Mouse (Mus musculus) splenic B cell, adult 2 months (primary cell): Measurements from ENCODE around the gene Il9r.
A peak's percentile ranks its signal among the peaks of the same experiment; 100 is the strongest.

Experiments
- DNase-seq: peaks from one replicate; pipeline ENCODE4 v3.0.0-alpha.2; 2011; ENCODE audit warnings: low read depth, low spot score
- H3K27me3 ChIP-seq: 2 replicates; pipeline ENCODE4 v1.6.1; 2012; ENCODE audit warnings: mild to moderate bottlenecking, low read length, moderate library complexity, mixed read lengths; ENCODE audit not compliant: control insufficient read depth, poor library complexity, insufficient read depth, severe bottlenecking
- H3K36me3 ChIP-seq: 2 replicates; pipeline ENCODE4 v1.6.1; 2012; ENCODE audit warnings: mild to moderate bottlenecking, low read length, moderate library complexity, mixed read lengths; ENCODE audit not compliant: control insufficient read depth, poor library complexity, insufficient read depth, severe bottlenecking

Il9r gene

GRCm38 (mm10) chr11:32178506-32178905 is 21.6 kb downstream of the Il9r start:
- H3K36me3 ChIP-seq, result no peaks in the 10 kb centered on the region
- no peaks in the 10 kb centered on the region for H3K27me3 ChIP-seq
- DNase-seq, result no peak

- H3K36me3 ChIP-seq, result no peaks in the 10 kb centered on the region
- DNase-seq, result no peak
- no peaks in the 10 kb centered on the region for H3K27me3 ChIP-seq
Measured at GRCm38 (mm10) chr11:32166683-32167082, 33.4 kb downstream of the Il9r start.

DNA sequence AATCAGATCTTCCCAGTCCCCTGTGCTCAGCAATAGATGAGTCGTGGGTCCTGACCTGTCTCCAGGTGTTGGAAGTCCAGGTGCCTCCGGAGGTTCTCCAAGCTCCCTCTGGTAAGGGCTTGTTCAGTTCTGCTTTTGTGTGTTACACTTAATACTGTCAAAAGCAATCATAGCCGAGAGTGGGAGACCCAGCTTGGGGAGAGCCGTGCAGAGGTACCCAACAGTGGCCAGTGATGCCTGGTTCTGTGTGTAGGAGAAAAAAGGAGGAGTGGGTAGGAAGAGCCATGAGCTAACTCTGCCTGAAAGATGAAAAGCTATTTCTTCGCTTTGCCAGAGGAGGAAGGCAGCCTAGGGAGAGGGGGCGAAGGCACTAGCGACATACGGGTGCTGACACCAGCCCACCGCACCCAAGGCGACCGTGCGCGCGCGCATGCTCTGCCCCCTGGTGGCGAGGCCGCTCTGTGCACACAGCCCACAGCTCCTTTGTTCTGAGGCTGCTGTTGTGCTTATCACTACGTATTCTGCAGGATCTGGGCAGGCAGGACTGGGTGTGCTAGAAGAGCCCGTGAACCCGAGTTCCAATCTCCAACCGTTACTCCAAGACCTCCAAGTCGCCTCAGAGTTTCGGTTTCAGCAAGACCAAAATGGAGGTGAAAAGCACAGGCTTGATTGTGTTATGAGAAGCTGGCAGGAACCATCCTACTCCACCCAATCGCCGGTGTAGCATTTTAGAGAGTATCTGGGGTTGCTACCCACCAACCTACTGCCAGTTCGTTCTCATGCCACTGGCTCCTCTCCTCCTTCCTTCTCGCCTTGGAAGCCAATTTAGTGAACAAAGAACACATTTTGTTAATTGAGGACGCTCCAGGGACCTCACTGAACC is 37.9 kb downstream of the Il9r start:
- H3K36me3 ChIP-seq, result no peaks in the 10 kb centered on the region
- peak; percentile 63 for DNase-seq

GRCm38 (mm10) chr11:32161500-32161899 is 38.6 kb downstream of the Il9r start:
- Histone ChIP-seq H3K36me3 (no peaks in the 10 kb centered on the region), H3K27me3 (no peaks in the 10 kb centered on the region)
- no peak for DNase-seq

More for the DNA sequence above, 37.9 kb downstream of the Il9r start:
- H3K27me3 ChIP-seq, result no peaks in the 10 kb centered on the region

DNA sequence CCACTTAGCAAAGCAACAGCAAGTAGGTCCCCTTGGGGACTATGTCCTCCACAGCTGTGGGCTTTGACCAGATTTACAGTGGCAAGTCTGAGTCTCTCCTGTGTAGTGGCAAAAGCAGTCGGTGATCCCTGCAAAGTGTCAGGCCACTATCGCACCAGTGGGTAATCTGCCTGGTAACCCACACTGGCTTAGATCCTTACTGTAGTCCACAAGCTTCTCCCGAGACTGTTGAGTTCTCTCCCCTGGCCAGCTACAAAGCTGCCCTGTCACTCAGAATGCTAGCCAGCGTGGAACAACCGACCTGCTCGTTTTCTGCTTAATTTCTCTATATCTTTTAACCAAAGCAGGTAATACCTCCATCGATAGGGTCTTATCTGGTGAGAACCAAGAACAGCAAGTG is 39.7 kb downstream of the Il9r start:
- no peak for DNase-seq
- Histone ChIP-seq H3K36me3 (no peaks in the 10 kb centered on the region), H3K27me3 (no peaks in the 10 kb centered on the region)

DNA sequence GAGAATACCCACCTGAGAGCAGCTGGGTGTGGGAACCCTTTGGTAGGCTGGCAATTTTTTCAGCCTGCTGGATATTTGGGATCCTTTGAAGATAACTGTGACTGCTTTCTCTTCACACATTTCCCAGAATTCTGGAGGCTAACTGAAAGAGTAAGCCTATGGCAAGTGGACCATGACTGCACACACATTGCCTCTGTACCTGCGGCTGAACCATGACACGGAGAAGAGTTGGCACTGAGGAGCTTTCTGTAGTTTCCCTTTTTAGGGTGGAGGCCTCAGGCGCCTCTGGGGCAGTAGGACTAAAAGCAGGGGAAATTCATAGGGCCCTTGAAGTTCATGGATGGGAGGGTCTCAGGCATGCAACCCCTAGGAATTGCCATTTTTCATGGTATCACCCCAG is 40.9 kb downstream of the Il9r start:
- no peak for DNase-seq
- H3K27me3 ChIP-seq, result no peaks in the 10 kb centered on the region
- no peaks in the 10 kb centered on the region for H3K36me3 ChIP-seq

DNA sequence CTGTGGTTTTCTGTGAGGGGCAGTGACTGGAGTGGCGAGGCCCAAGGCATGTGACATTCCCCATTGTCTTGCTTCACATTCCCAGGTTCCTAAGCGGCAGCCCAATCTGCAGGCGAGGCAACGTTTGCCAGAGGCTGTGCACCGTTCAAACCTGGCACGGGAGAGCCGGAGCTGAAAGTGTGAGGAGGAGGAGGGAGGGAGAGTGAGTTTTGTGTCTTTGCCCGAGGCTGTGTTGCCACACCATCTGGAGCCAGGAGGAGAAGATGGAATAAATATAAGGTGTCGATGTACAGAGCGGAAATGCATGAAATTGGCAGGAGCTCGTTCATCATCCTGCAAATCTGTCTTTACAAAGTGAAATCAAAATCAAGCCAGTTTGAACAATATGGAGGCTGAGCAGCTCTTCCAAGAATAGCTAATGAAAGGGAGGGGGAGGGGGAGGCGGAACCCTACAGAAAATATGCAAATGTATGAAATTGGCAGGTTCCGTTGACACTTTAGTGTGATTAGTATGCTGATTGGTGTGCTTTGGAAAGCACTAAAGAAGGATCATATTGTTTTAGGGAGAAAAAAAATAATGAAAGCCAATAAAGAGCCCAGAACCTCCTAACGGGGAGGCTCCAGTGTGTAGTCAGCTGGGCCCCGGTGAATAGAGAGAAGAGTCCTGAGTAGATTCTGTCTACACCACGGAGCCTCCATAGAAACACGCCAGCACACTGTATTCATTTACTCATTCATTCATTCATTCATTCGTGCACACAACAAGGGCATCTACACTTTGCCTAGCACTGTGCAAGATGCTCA is 42.1 kb downstream of the Il9r start:
- Histone ChIP-seq H3K27me3 (no peaks in the 10 kb centered on the region), H3K36me3 (no peaks in the 10 kb centered on the region)
- DNase-seq, result no peak

GRCm38 (mm10) chr11:32156854-32157630 is 43.0 kb downstream of the Il9r start:
- Histone ChIP-seq H3K27me3 (no peaks in the 10 kb centered on the region), H3K36me3 (no peaks in the 10 kb centered on the region)
- DNase-seq, result no peak

GRCm38 (mm10) chr11:32153216-32153615 is 46.9 kb downstream of the Il9r start:
- Histone ChIP-seq H3K27me3 (no peaks in the 10 kb centered on the region), H3K36me3 (no peaks in the 10 kb centered on the region)
- no peak for DNase-seq

DNA sequence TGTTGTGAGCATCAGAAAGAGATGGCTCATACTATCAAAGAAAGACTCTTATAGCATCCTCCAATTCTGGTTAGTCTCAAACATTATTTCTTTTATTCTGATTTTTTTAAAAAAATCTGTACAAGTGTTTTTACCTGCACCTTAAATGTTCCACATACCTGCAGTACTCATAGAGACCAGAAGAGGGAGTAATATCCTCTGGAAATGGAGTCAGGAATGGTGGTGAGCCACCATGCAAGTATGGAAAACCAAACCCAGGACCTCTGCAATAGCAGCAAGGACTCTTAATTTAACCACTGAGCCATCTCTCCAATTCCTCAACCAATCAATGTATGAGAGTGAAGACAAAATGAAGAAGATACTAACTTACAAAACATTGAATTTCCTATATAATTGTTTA is 47.3 kb downstream of the Il9r start:
- H3K36me3 ChIP-seq, result no peaks in the 10 kb centered on the region
- DNase-seq, result peak; percentile 16
- no peaks in the 10 kb centered on the region for H3K27me3 ChIP-seq

GRCm38 (mm10) chr11:32151243-32151642 is 48.8 kb downstream of the Il9r start:
- no peak for DNase-seq
- H3K27me3 ChIP-seq, result no peaks in the 10 kb centered on the region
- H3K36me3 ChIP-seq, result no peaks in the 10 kb centered on the region

DNA sequence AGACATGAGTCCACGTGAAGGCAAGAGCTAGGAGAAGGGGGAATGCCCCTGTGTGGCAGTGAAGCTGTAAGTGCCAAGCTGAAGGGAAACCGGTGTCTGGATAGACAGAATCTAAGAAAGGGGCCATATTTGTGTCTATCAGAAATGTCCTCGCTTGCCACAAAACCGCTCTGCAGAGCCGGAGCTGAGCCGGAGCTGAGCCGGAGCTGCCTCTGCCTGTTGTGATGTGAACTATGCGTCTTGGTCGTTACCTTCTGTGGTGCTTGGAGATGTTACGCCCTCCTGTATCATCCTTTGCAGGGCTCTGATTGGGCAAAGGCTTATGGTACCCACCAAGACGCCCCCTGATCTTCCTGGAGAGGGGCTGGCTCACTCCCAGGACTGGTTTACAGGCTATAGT is 50.5 kb downstream of the Il9r start:
- no peak for DNase-seq
- no peaks in the 10 kb centered on the region for H3K27me3 ChIP-seq
- no peaks in the 10 kb centered on the region for H3K36me3 ChIP-seq

GRCm38 (mm10) chr11:32142771-32143170 is 57.3 kb downstream of the Il9r start:
- DNase-seq, result no peak
- no peaks in the 10 kb centered on the region for H3K36me3 ChIP-seq

DNA sequence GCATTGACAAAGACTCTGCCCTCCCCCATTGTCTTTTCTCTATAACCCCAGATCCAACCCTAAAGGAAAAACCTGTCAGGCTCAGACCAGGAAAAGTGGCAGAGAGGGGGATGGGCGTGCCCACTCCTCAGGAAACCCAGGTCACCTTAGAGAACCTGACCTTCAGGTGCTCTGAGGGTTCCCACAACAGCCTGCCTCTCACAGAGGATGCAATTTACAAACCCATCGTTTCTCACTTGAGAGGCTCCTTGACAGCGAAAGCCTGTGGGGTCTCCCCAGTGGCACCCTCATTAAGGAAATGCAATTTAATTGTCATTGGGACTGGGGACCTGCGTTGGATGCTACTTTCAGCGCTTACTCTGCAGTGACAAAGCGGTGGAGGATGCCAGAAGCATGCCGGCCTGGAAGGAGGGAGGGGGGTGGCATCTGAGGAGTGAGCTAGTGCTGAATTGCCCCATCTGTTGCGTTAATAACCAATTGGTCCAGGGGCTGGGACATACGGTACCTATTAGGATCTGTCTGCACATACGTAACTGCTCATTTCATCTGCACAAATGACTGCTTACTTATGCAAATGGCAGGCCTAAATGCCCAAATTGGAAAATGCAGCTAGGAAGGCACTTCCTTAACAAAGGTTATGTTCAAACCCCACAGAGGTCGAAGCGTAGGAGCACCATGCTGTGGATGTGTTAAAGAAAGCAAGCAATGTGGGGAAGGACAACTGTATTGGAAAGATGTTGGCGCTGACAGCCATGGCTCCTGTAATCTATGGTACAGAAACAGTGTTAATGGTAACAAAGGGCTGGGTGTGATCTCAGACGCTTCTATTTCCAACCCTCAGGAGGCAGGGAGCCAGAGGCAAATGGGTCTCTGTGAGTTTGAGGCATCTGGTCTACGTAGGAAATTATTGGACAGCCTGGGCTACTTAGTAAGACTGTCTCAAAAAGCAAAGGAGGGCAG is 58.2 kb downstream of the Il9r start:
- H3K36me3 ChIP-seq, result no peaks in the 10 kb centered on the region
- H3K27me3 ChIP-seq, result no peaks in the 10 kb centered on the region; the same call in 1 of the 2 replicates
- DNase-seq, result no peak

More at GRCm38 (mm10) chr11:32142771-32143170, 57.3 kb downstream of the Il9r start:
- H3K27me3 ChIP-seq, result no peaks in the 10 kb centered on the region
